Mouse (Mus musculus) stomach, postnatal 0 days (tissue): Measurements from ENCODE around the gene Slc26a5.

Experiments used
- CTCF ChIP-seq: IDR thresholded peaks from 2 replicates; pipeline ENCODE4 v1.5.1; 2016; ENCODE audit warnings: antibody characterized with exemption, low read depth, mild to moderate bottlenecking, moderate library complexity
- EP300 ChIP-seq: optimal IDR thresholded peaks from 2 replicates; pipeline ENCODE3; 2016; ENCODE audit warnings: antibody characterized with exemption

- TF ChIP-seq EP300 (no peak), CTCF (no peak)
Measured at GRCm38 (mm10) chr5:21786258-21787185, 78.9 kb downstream of the Slc26a5 start.
